Comparison of ENCODE assay signal across 23 mouse cellular contexts in genomic region chrX:99015705-99016104, GRCm38 (mm10). TPM values are rescaled to one million over a fixed set of nuclear protein-coding genes. Genes with fewer than 3 reads are reported as not detected.
DNase-seq lines count a peak whose midpoint lies in the region; ATAC-seq and TF ChIP-seq lines count a peak whose summit lies in the region.
"Had no signal": no experiment of that assay in that cellular context is flagged by ENCODE, and none has a peak within 500 bp of the region (broad histone marks: within the 10 kb centered on the region; RNA-seq: fewer than 3 reads in every experiment).

No protein-coding gene starts in this region.

- TF ChIP-seq CTCF in G1E (IDR thresholded peaks at IDR 0.05; ENCODE audit: low read depth, low read length), result no peak

- H3K4me3 ChIP-seq in intestine, embryonic 16.5 days (ENCODE audit: low read length), result no peak overlapping the region
- no peak overlapping the region for H3K4me3 ChIP-seq in intestine, embryonic 15.5 days (replicated peaks)
- H3K4me3 ChIP-seq in G1E (ENCODE audit: low read depth, low read length), result no peak overlapping the region; the same call in 1 of the 2 replicates
- H3K4me3 ChIP-seq in forebrain, embryonic 14.5 days (ENCODE audit: low read depth, low read length), result no peak overlapping the region

- H3K27ac ChIP-seq in intestine, embryonic 16.5 days (ENCODE audit: low read length), result no peak overlapping the region
- no peak overlapping the region for H3K27ac ChIP-seq in intestine, embryonic 15.5 days
- no peak overlapping the region for H3K27ac ChIP-seq in forebrain, embryonic 14.5 days (ENCODE audit: low read depth, low read length)

- H3K36me3 ChIP-seq in intestine, embryonic 16.5 days (ENCODE audit: control insufficient read depth, insufficient read depth, low read length), result no peaks in the 10 kb centered on the region
- H3K36me3 ChIP-seq in intestine, embryonic 15.5 days, result no peaks in the 10 kb centered on the region
- H3K36me3 ChIP-seq in G1E (replicated peaks), result no peaks in the 10 kb centered on the region
- H3K36me3 ChIP-seq in forebrain, embryonic 14.5 days (ENCODE audit: control insufficient read depth, insufficient read depth, low read length), result no peaks in the 10 kb centered on the region

- no peaks in the 10 kb centered on the region for H3K27me3 ChIP-seq in intestine, embryonic 16.5 days (replicated peaks; ENCODE audit: control insufficient read depth, insufficient read depth, low read length)
- no peaks in the 10 kb centered on the region; the same call in 1 of the 2 replicates for H3K27me3 ChIP-seq in intestine, embryonic 15.5 days (replicated peaks)
- no peaks in the 10 kb centered on the region for H3K27me3 ChIP-seq in G1E (ENCODE audit: insufficient read depth, low read length)
- no peaks in the 10 kb centered on the region for H3K27me3 ChIP-seq in forebrain, embryonic 14.5 days (replicated peaks; ENCODE audit: control insufficient read depth, insufficient read depth, low read length)
- H3K27me3 ChIP-seq: CH12.LX had no signal

- DNase-seq in heart, adult 11 months, result peak; percentile 39
- no peak for DNase-seq in heart, adult 8-10 months (ENCODE audit: low spot score)
- DNase-seq in G1E (ENCODE audit: low spot score), result no peak
- peak; percentile 43 for DNase-seq in yolk sac, embryonic 10.5 days (ENCODE audit: low spot score)
- DNase-seq in frontal cortex, adult 2 months (ENCODE audit: extremely low spot score in 1 of 2, low spot score in 1 of 2), result no peak
- DNase-seq in forebrain, embryonic 14.5 days (ENCODE audit: low spot score), result no peak
- DNase-seq: adrenal gland, adult 2 months; adrenal gland, adult 8-10 months; adrenal gland, postnatal 10 days; adrenal gland, postnatal 14 days; adrenal gland, postnatal 25 days; adrenal gland, postnatal 36 days; B cell, adult 2 months; cerebellum, adult 11 months; cerebellum, adult 11-12 months; cerebellum, adult 18-20 months had no signal

- H3K4me2 ChIP-seq in intestine, embryonic 16.5 days (ENCODE audit: low read depth, low read length), result no peak overlapping the region
- H3K4me2 ChIP-seq in intestine, embryonic 15.5 days (replicated peaks), result no peak overlapping the region
- H3K4me2 ChIP-seq in forebrain, embryonic 14.5 days (ENCODE audit: low read length), result no peak overlapping the region

- H3K9ac ChIP-seq in intestine, embryonic 16.5 days (ENCODE audit: low read depth, low read length), result no peak overlapping the region
- no peak overlapping the region for H3K9ac ChIP-seq in intestine, embryonic 15.5 days
- no peak overlapping the region for H3K9ac ChIP-seq in forebrain, embryonic 14.5 days (ENCODE audit: low read length)

- ATAC-seq in intestine, embryonic 16.5 days, result peak; percentile 56; the same call in 1 of the 2 replicates
- no peak for ATAC-seq in intestine, embryonic 15.5 days
- peak; percentile 79 for ATAC-seq in G1E (ENCODE audit: extremely low read depth, insufficient number of reproducible peaks, low FRiP score, poor library complexity, severe bottlenecking)
- no peak for ATAC-seq in forebrain, embryonic 14.5 days
- ATAC-seq: activated CD4-positive, CD25-positive, alpha-beta regulatory T cell, adult 4 months; CD4-positive, CD25-positive, alpha-beta regulatory T cell, adult 4 months; Patski had no signal

- 58% methylated on average over 2 of the region's 2 CpGs for WGBS in intestine, embryonic 16.5 days
- 70% methylated on average over 2 of the region's 2 CpGs for WGBS in intestine, embryonic 15.5 days
- 92% methylated on average over 2 of the region's 2 CpGs for WGBS in forebrain, embryonic 14.5 days

- H3K9me3 ChIP-seq in intestine, embryonic 16.5 days (ENCODE audit: control insufficient read depth, low read length), result no peaks in the 10 kb centered on the region
- H3K9me3 ChIP-seq in intestine, embryonic 15.5 days, result no peaks in the 10 kb centered on the region
- no peaks in the 10 kb centered on the region for H3K9me3 ChIP-seq in G1E (replicated peaks)
- H3K9me3 ChIP-seq in forebrain, embryonic 14.5 days (replicated peaks; ENCODE audit: control insufficient read depth, low read length), result no peaks in the 10 kb centered on the region

- no peaks in the 10 kb centered on the region for H3K4me1 ChIP-seq in intestine, embryonic 16.5 days (ENCODE audit: control insufficient read depth, insufficient read depth, low read length)
- H3K4me1 ChIP-seq in intestine, embryonic 15.5 days (replicated peaks), result no peaks in the 10 kb centered on the region
- H3K4me1 ChIP-seq in G1E (ENCODE audit: insufficient read depth, low read depth, low read length), result peaks cover 67% of the 10 kb centered on the region
- H3K4me1 ChIP-seq in forebrain, embryonic 14.5 days (ENCODE audit: control insufficient read depth, insufficient read depth, low read length), result no peaks in the 10 kb centered on the region

RNA-seq across cellular contexts. Expression of gene Stard8, which starts 12.7 kb away (rescaled TPM):
- 10 to 100 TPM; 26.1 to 28.2 (median 26.4) TPM for total RNA-seq in heart, adult 8-10 months (2022)
- 7.5 and 8.8 TPM in 2 replicates for polyA plus RNA-seq in intestine, embryonic 16.5 days (2015; fragmentation: Nextera tagmentation; extraction: Ambion mirVana)
- 7.3 and 7.5 TPM in 2 replicates for polyA plus RNA-seq in intestine, embryonic 15.5 days (2015; fragmentation: Nextera tagmentation; extraction: Ambion mirVana)
- 34.2 and 46.2 TPM in 2 replicates for total RNA-seq in G1E (2014; fragmentation: Nextera tagmentation)
- 56.4 and 58.0 TPM in 2 replicates for total RNA-seq in G1E (2017)
- polyA plus RNA-seq in G1E (2012), result 64.2 and 149 TPM in 2 replicates
- 41.5 and 51.0 TPM in 2 replicates for polyA plus RNA-seq in frontal cortex, adult 2 months (2012; rRNA removed)
- polyA plus RNA-seq in forebrain, embryonic 14.5 days (2014; fragmentation: Nextera tagmentation; extraction: Ambion mirVana), result 2.7 and 3.1 TPM in 2 replicates
- polyA plus RNA-seq: C2C12 had no signal

Comparison
In these comparisons a context has a peak if more than half of its experiments do, and no peak if none do; other contexts are left out.
1. DNase-seq: peak in heart, adult 11 months (single experiment) and yolk sac, embryonic 10.5 days (single experiment); none in heart, adult 8-10 months (single experiment), G1E (single experiment), frontal cortex, adult 2 months (0 of 2) and forebrain, embryonic 14.5 days (single experiment).
2. ATAC-seq: peak in intestine, embryonic 16.5 days (single experiment) and G1E (single experiment); none in intestine, embryonic 15.5 days (single experiment) and forebrain, embryonic 14.5 days (single experiment).